Mouse (Mus musculus) midbrain, embryonic 11.5 days (tissue): ENCODE data around the gene Ppp1r18. TPM values are rescaled to one million over a fixed set of nuclear protein-coding genes. Genes with fewer than 3 reads are reported as not detected.
A peak's percentile ranks its signal among the peaks of the same experiment; 100 is the strongest.

Experiments used
- ATAC-seq: fragments of 200-750 bp; cut with Nextera tagmentation; 2 replicates; pipeline ENCODE4 v1.8.0; 2017; ENCODE audit warnings: moderate TSS enrichment, moderate library complexity; ENCODE audit not compliant: low FRiP score
- DNase-seq: peaks from one replicate; pipeline ENCODE4 v3.0.0; 2015; ENCODE audit warnings: low spot score; ENCODE audit errors: missing footprints
- H3K27ac ChIP-seq: fragments of 300-500 bp; sonication (generic); 2 replicates; pipeline ENCODE4 v1.5.1; 2014; ENCODE audit warnings: low read depth, low read length
- H3K27me3 ChIP-seq: fragments of 300-500 bp; sonication (generic); 2 replicates; pipeline ENCODE4 v1.6.1; 2014; ENCODE audit warnings: mild to moderate bottlenecking, low read length, moderate library complexity, mixed read lengths; ENCODE audit not compliant: control insufficient read depth, insufficient read depth
- H3K36me3 ChIP-seq: fragments of 300-500 bp; sonication (generic); 2 replicates; pipeline ENCODE4 v1.6.1; 2014; ENCODE audit warnings: mild to moderate bottlenecking, low read length, moderate library complexity, mixed read lengths; ENCODE audit not compliant: control insufficient read depth, insufficient read depth
- H3K4me1 ChIP-seq: fragments of 300-500 bp; sonication (generic); 2 replicates; pipeline ENCODE4 v1.6.1; 2014; ENCODE audit warnings: low read length; ENCODE audit not compliant: control insufficient read depth, insufficient read depth
- H3K4me2 ChIP-seq: fragments of 300-500 bp; sonication (generic); 2 replicates; pipeline ENCODE4 v1.6.1; 2014; ENCODE audit warnings: mild to moderate bottlenecking, moderate library complexity
- H3K4me3 ChIP-seq: fragments of 300-500 bp; sonication (generic); 2 replicates; pipeline ENCODE4 v1.5.1; 2014; ENCODE audit warnings: low read depth, low read length
- H3K9ac ChIP-seq: fragments of 300-500 bp; sonication (generic); 2 replicates; pipeline ENCODE4 v1.6.1; 2014; ENCODE audit warnings: low read length
- H3K9me3 ChIP-seq: fragments of 300-500 bp; sonication (generic); 2 replicates; pipeline ENCODE4 v1.6.1; 2016; ENCODE audit warnings: low read length; ENCODE audit not compliant: control insufficient read depth
- WGBS: fragments of 180-500 bp; shearing (Covaris S2); extraction: QIAGEN DNeasy Blood & Tissue Kit; methylation state at CpG from one replicate; pipeline ENCODE4 v1.1.7; 2014; 5-methylcytosine and 5-hydroxymethylcytosine counted together
- polyA plus RNA-seq: library from polyadenylated mRNA; unstranded; fragments of >200 nt; fragmentation: Nextera tagmentation; extraction: Ambion mirVana; gene quantifications from 2 replicates; pipeline ENCODE4 v1.2.1, GENCODE M21; 2014

The Ppp1r18 gene
- polyA plus RNA-seq, 1 experiment from 2014 or later: 24.1 TPM

DNA sequence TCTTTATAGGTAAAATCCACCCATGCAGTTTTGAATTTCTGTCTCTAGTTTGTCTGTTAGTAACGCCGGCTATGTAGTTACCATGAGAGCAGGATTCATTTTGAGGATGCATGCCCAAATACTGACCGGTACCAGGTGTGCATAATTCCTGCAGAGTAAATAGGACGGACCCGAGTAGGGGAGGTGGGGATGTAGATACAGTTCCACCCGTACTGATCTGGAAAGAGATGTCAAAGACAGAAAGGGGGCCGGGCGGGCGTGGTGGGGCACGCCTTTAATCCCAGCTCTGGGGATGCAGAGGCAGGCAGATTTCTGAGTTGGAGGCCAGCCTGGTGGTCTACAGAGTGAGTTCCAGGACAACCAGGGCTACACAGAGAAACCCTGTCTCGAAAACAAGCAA, 23.4 kb upstream of the Ppp1r18 start:
- H3K4me1 ChIP-seq: peaks cover 8% of the 10 kb centered on the region
- DNase-seq: no peak
- peak overlapping the region; percentile 78 for H3K9ac ChIP-seq
- ATAC-seq: no peak
- peaks cover 8% of the 10 kb centered on the region for H3K36me3 ChIP-seq
- H3K4me3 ChIP-seq: peak overlapping the region; percentile 62
- no peaks in the 10 kb centered on the region for H3K27me3 ChIP-seq
- H3K9me3 ChIP-seq: no peaks in the 10 kb centered on the region
- peak overlapping the region; percentile 40; the same call in 1 of the 2 replicates for H3K27ac ChIP-seq
- WGBS: 24% methylated on average over 11 of the region's 11 CpGs
- H3K4me2 ChIP-seq: peak overlapping the region; percentile 63

DNA sequence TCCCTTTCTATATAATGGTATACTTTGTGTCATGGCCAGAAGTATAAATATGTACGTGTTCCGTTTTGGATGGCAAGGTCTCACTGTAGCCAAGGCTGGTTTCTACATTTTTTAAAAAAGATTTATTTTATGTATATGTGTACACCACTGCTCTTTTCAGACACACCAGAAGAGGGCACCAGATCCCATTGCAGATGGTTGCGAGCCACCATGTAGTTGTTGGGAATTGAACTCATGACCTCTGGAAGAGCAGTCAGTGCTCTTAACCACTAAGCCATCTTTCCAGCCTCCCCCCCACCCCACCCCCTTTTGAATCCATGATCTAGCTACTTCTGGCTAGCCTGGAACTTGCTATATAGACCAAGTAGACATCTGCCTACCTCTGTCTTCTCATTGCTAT, 21.9 kb upstream of the Ppp1r18 start:
- peaks cover 15% of the 10 kb centered on the region for H3K36me3 ChIP-seq
- ATAC-seq (no peak), DNase-seq (peak; percentile 73)
- H3K4me1 ChIP-seq: peaks cover 7% of the 10 kb centered on the region
- no peak overlapping the region for H3K9ac ChIP-seq
- no peak overlapping the region for H3K4me2 ChIP-seq
- H3K4me3 ChIP-seq: no peak overlapping the region
- no peaks in the 10 kb centered on the region for H3K9me3 ChIP-seq
- no peaks in the 10 kb centered on the region for H3K27me3 ChIP-seq
- H3K27ac ChIP-seq: no peak overlapping the region
- WGBS: 87% methylated on average over 3 of the region's 3 CpGs

DNA sequence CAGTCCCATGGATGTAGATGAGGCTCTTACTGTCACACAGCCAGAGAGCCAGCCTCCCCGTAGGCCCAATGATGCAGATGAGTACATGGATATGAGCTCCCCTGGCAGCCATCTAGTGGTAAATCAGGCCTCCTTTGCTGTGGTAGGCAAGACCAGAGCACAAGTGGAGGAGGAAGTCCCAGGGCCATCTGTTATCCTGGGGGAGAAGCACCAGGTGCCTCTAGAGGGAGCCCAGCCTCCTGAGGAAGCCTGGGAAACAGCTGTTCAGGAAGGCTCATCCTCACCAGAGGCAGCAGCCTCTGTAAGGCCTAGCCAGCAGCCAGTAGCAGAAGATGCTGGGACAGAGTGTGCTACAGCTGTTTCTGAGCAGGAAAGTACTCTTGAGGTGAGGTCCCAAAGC, 17.3 kb upstream of the Ppp1r18 start:
- Histone ChIP-seq H3K9ac (no peak overlapping the region), H3K9me3 (no peaks in the 10 kb centered on the region), H3K36me3 (peaks cover 35% of the 10 kb centered on the region), H3K4me1 (no peaks in the 10 kb centered on the region), H3K27me3 (no peaks in the 10 kb centered on the region), H3K4me3 (no peak overlapping the region), H3K4me2 (no peak overlapping the region), H3K27ac (no peak overlapping the region)
- peak; percentile 69 for DNase-seq
- WGBS: 68% methylated on average over 1 of the region's 1 CpGs
- no peak for ATAC-seq

DNA sequence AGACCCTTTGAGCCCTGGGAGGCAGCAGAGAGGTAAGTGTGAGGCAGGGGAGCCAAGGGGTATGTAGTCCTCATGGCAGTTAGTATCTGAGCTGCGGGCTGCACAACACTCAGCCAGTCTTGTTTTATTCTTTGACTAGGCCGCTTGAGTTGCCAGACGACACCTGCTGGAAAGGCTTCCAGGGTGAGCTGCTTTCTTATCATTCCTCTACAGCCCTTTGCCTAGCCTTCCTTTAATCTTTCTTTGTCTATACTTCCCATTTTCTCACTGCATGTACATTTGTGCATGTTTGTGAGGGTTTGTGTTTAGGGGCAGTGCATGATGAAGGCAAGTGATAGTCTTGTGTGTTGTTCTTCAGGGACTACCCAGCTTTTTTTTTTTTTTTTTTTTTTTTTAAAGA, 14.4 kb upstream of the Ppp1r18 start:
- DNase-seq (peak; percentile 45), ATAC-seq (no peak)
- Histone ChIP-seq H3K9ac (no peak overlapping the region), H3K4me1 (no peaks in the 10 kb centered on the region), H3K36me3 (peaks cover 38% of the 10 kb centered on the region), H3K27me3 (no peaks in the 10 kb centered on the region), H3K27ac (no peak overlapping the region), H3K9me3 (no peaks in the 10 kb centered on the region), H3K4me3 (no peak overlapping the region), H3K4me2 (no peak overlapping the region)
- 83% methylated on average over 3 of the region's 3 CpGs for WGBS

DNA sequence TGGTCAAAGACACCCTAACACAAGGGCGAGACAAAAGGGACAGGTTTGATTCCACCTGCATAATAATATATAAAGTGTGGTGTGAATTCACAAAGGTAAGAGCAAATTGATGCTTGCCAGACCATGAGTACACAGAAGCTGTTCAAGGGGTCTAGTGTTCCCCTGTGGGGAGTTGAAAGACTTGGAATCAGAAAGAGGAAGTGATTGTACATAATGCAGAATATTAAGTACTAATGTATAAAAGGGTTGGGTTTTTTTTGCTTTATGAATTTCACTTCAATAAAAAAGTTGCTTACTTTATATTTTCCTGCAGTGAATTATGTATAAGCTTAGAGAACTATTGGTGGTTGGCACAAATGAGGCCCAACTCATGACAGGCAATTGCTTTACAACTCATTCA, 6.0 kb upstream of the Ppp1r18 start:
- DNase-seq (peak; percentile 74), ATAC-seq (no peak)
- Histone ChIP-seq H3K27me3 (no peaks in the 10 kb centered on the region), H3K4me2 (no peak overlapping the region), H3K27ac (no peak overlapping the region), H3K9me3 (no peaks in the 10 kb centered on the region), H3K9ac (no peak overlapping the region), H3K4me1 (peaks cover 9% of the 10 kb centered on the region), H3K36me3 (peaks cover 10% of the 10 kb centered on the region), H3K4me3 (no peak overlapping the region)
- 85% methylated on average over 1 of the region's 1 CpGs for WGBS

DNA sequence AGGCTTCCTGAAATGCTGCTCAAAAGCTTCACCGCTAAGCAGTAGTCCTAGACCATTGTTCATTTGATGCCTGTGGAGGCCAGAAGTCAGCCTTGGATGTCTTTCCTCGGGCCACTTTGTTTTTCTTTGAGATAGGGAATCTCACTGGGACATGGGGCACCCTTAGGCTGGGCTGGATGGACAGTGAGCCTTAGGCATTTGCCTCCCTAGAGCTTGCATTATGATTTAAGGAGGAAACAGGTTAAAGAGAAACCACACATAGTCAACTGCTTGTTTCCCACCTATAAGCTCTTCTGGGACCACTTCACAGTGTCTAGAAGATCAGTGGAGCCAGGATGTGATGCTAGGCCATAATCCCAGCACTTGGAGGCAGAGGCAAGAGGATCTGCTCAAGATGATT, 5.6 kb upstream of the Ppp1r18 start:
- 68% methylated on average over 2 of the region's 2 CpGs for WGBS
- no peak overlapping the region for H3K9ac ChIP-seq
- peaks cover 6% of the 10 kb centered on the region for H3K36me3 ChIP-seq
- H3K4me3 ChIP-seq: no peak overlapping the region
- H3K4me1 ChIP-seq: peaks cover 11% of the 10 kb centered on the region
- no peaks in the 10 kb centered on the region for H3K27me3 ChIP-seq
- no peak overlapping the region for H3K4me2 ChIP-seq
- no peak overlapping the region for H3K27ac ChIP-seq
- no peaks in the 10 kb centered on the region for H3K9me3 ChIP-seq
- DNase-seq: peak; percentile 81
- ATAC-seq: no peak

DNA sequence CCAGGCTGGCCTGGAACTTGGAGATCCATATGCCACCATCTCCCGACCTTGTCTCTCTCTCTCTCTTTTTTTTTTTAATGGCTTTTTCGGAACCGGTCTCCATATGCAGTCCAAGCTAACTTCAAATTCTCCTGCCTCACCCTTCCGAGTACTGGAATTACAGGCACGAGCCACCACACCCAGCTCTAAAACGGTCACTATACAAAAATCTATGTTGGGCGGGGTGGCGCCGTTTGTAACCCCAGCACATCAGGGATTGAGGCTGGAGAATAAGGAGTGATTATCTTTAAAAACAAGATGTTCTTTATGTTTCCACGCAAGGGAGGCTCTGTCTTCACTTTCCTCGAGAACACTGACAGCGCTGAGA, 4.6 kb upstream of the Ppp1r18 start:
- 6% methylated on average over 12 of the region's 12 CpGs for WGBS
- Histone ChIP-seq H3K9me3 (no peaks in the 10 kb centered on the region), H3K4me3 (peak overlapping the region; percentile 69), H3K4me1 (peaks cover 14% of the 10 kb centered on the region), H3K9ac (peak overlapping the region; percentile 86), H3K4me2 (peak overlapping the region; percentile 66), H3K36me3 (peaks cover 4% of the 10 kb centered on the region), H3K27me3 (no peaks in the 10 kb centered on the region), H3K27ac (peak overlapping the region; percentile 91)
- DNase-seq (no peak), ATAC-seq (no peak)

DNA sequence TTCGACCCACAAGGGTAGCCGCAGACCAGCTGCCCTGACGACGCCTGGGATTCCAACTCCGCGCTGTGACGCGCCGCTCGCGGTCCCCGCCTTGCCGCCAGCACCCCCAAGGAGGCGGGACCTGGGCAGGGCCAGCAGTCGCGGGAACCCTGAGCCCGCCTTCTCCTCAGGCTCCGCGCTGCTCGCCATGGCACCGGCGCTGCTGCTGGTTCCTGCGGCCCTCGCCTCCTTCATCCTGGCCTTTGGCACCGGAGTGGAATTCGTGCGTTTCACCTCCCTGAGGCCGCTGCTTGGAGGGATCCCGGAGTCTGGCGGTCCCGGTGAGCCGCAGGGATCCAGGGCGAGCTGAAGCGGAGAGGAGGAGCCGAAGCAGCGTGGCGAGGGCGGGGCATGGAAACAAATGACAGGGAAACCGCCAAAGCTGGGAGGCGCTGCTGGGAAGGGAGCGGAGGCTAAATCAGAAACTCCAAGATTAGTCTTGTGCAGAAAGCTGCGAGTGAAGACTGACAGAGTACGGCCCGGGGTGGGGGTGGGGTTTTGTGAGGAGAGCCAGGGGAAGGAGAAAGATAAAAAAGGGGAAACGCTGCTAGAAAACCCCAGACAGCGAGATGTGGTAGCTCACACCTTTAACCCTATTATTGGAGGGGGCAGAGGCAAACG, 4.1 kb upstream of the Ppp1r18 start, which contains the start of gene Nrm:
Gene Nrm, plus strand, starts transcription at position 121 of the 660 bp plus-strand sequence.
- DNase-seq (peak; percentile 98), ATAC-seq (peak; percentile 90)
- no peaks in the 10 kb centered on the region for H3K9me3 ChIP-seq
- H3K27ac ChIP-seq: peak within 1 kb of the TSS; percentile 91
- H3K27me3 ChIP-seq: no peaks in the 10 kb centered on the region
- H3K4me2 ChIP-seq: peak within 1 kb of the TSS; percentile 66
- H3K4me1 ChIP-seq: peaks cover 14% of the 10 kb centered on the region
- peak within 1 kb of the TSS; percentile 69 for H3K4me3 ChIP-seq
- peaks cover 4% of the 10 kb centered on the region for H3K36me3 ChIP-seq
- peak within 1 kb of the TSS; percentile 86 for H3K9ac ChIP-seq
- WGBS: under 1% methylated on average over 47 of the region's 47 CpGs

DNA sequence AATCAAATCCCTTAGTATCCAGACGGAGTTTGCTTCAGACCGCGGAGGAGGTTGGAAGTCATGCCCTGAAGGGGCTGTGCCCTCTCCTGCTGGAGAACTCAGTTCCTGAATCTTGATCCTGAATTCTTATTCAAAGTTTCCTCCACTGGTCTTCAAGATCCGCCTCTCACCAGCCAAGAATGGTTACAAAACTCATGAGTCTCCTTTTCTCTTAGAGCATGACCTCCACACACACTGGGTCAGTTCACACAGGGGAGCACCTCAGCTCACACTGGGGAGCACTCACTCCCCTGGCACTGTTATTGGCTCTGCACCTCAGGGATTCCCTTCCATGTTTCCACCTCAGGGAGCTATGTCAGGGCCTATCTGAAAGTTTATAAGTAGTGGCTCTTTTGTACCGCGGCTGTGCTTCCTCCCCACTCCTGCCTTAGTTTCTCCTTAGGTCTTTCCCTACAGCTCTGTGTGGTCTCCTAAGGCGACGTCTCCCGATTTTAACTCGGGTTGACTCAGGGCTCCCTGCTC, 500 bp upstream of the Ppp1r18 start:
- Histone ChIP-seq H3K9me3 (no peaks in the 10 kb centered on the region), H3K4me3 (peak overlapping the region; percentile 61), H3K36me3 (no peaks in the 10 kb centered on the region), H3K9ac (peak overlapping the region; percentile 92), H3K27me3 (no peaks in the 10 kb centered on the region), H3K27ac (peak overlapping the region; percentile 99), H3K4me1 (peaks cover 41% of the 10 kb centered on the region), H3K4me2 (peak overlapping the region; percentile 77)
- DNase-seq (no peak), ATAC-seq (no peak)
- WGBS: 22% methylated on average over 10 of the region's 10 CpGs
